Mouse (Mus musculus) kidney, postnatal 0 days (tissue): ENCODE measurements around the gene Chadl. TPM values are rescaled to one million over a fixed set of nuclear protein-coding genes. Genes with fewer than 3 reads are reported as not detected.
A peak's percentile ranks its signal among the peaks of the same experiment; 100 is the strongest.

Source experiments
- ATAC-seq: fragments of 200-750 bp; cut with Nextera tagmentation; replicated peaks from 2 replicates; pipeline ENCODE4 v1.8.0; 2017; ENCODE audit warnings: low read depth, moderate number of reproducible peaks, moderate TSS enrichment, moderate library complexity; ENCODE audit not compliant: low FRiP score
- DNase-seq: peaks from one replicate; pipeline ENCODE4 v3.0.0-alpha.2; 2016; ENCODE audit warnings: low spot score
- H3K27ac ChIP-seq: fragments of 300-500 bp; sonication (generic); 2 replicates; pipeline ENCODE4 v1.5.1; 2014; ENCODE audit warnings: mild to moderate bottlenecking
- H3K27me3 ChIP-seq: fragments of 300-500 bp; sonication (generic); 2 replicates; pipeline ENCODE4 v1.6.1; 2014; ENCODE audit warnings: low read length, mixed read lengths; ENCODE audit not compliant: insufficient read depth
- H3K36me3 ChIP-seq: fragments of 300-500 bp; sonication (generic); 2 replicates; pipeline ENCODE4 v1.6.1; 2014; ENCODE audit warnings: low read length, mixed read lengths; ENCODE audit not compliant: insufficient read depth
- H3K4me1 ChIP-seq: fragments of 300-500 bp; sonication (generic); replicated peaks from 2 replicates; pipeline ENCODE4 v1.6.1; 2014; ENCODE audit warnings: antibody characterized with exemption, low read length, mixed read lengths; ENCODE audit not compliant: insufficient read depth
- H3K4me2 ChIP-seq: fragments of 300-500 bp; sonication (generic); 2 replicates; pipeline ENCODE4 v1.6.1; 2014; ENCODE audit warnings: mild to moderate bottlenecking, low read length, moderate library complexity, mixed read lengths
- H3K4me3 ChIP-seq: fragments of 300-500 bp; sonication (generic); replicated peaks from 2 replicates; pipeline ENCODE4 v1.5.1; 2014; ENCODE audit warnings: low read depth, low read length
- H3K9ac ChIP-seq: fragments of 300-500 bp; sonication (generic); 2 replicates; pipeline ENCODE4 v1.6.1; 2014; ENCODE audit warnings: low read depth, low read length
- H3K9me3 ChIP-seq: fragments of 300-500 bp; sonication (generic); replicated peaks from 2 replicates; pipeline ENCODE4 v1.6.1; 2016; ENCODE audit warnings: low read length, inconsistent platforms, mixed read lengths
- CTCF ChIP-seq: IDR thresholded peaks from 2 replicates; pipeline ENCODE4 v1.5.1; 2016; ENCODE audit warnings: antibody characterized with exemption, low read depth, mild to moderate bottlenecking, moderate library complexity
- WGBS: fragments of 180-500 bp; shearing (Covaris S2); extraction: QIAGEN DNeasy Blood & Tissue Kit; methylation state at CpG from one replicate; pipeline ENCODE4 v1.1.7; 2014; 5-methylcytosine and 5-hydroxymethylcytosine counted together
- polyA plus RNA-seq: library from polyadenylated mRNA; unstranded; fragments of >200 nt; fragmentation: Nextera tagmentation; extraction: Ambion mirVana; gene quantifications from 2 replicates; pipeline ENCODE4 v1.2.1, GENCODE M21; 2015

Chadl gene
- polyA plus RNA-seq, 1 experiment from 2014 or later = 6.4 TPM

DNA sequence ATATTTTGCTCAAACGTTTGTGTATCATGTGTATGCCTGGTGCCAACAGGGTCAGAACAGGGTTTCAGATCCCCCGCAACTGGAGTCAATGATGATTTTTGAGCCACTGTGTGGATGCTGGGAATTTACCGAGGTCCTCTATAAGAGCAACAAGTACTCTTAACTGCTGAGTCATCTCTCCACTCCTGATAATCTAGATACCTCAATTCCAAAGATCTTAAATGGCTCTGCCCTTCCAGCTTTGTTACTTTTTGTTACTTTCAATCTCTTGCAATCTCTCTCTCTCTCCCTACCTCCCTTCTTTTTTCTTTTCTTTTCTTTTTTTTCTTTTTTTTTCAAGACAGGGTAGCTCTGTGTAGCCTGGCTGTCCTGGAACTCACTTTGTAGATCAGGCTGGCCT is 38.0 kb upstream of the Chadl start:
- no peaks in the 10 kb centered on the region for H3K4me1 ChIP-seq
- H3K36me3 ChIP-seq = no peaks in the 10 kb centered on the region
- no peak for ATAC-seq
- H3K4me2 ChIP-seq = no peak overlapping the region
- no peak for TF ChIP-seq CTCF
- H3K4me3 ChIP-seq = no peak overlapping the region
- H3K27ac ChIP-seq = no peak overlapping the region
- no peak for DNase-seq
- H3K9ac ChIP-seq = no peak overlapping the region
- no peaks in the 10 kb centered on the region for H3K27me3 ChIP-seq
- WGBS = 51% methylated on average over 3 of the region's 3 CpGs
- no peaks in the 10 kb centered on the region for H3K9me3 ChIP-seq

DNA sequence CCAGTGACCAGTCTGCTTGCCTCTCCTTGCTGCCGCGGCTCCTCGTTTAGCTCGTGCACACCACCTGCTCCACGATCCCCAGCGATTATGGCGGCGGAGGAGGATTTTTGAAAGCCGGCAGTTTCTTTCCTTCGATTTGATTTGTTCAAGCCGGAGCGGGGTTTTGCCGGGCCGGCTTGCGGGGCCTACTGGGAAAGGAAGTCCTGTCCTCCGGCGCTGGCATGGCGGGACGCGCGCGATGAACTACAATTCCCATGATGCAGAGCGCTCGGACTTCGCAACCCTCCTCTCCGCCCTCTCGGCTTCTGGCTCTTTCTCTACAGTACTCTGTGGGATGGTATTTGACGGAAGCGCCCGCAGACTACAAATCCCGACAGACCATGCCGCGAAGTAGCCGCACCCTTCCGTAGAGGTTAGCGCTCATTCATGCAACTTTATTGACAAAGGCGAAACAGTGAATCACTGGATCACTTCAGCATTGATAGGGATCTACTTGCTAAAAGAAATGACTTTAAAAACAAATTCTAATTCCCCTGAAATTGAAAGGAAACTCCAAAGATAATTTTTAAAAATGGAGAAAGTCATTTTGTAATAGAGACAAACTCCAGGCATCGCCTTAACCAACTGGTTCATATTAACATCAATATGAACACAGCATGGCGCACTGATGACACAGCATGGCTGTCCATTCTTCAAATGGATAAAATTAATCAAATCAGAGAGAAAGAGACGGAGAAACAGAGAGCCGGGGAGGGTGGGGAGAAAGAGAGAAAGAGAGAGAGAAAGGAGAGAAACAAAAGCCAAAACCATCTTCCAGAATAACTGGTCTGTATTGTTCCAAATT is 32.9 kb upstream of the Chadl start:
- Histone ChIP-seq H3K4me1 (peaks cover 6% of the 10 kb centered on the region; the same call in 1 of the 2 replicates), H3K9me3 (no peaks in the 10 kb centered on the region), H3K4me2 (peak overlapping the region; percentile 98), H3K27ac (peak overlapping the region; percentile 57), H3K9ac (peak overlapping the region; percentile 84), H3K27me3 (no peaks in the 10 kb centered on the region), H3K36me3 (no peaks in the 10 kb centered on the region), H3K4me3 (peak overlapping the region; percentile 94)
- DNase-seq (peak; percentile 100), ATAC-seq (peak; percentile 99)
- WGBS = 5% methylated on average over 41 of the region's 41 CpGs
- TF ChIP-seq CTCF = no peak

DNA sequence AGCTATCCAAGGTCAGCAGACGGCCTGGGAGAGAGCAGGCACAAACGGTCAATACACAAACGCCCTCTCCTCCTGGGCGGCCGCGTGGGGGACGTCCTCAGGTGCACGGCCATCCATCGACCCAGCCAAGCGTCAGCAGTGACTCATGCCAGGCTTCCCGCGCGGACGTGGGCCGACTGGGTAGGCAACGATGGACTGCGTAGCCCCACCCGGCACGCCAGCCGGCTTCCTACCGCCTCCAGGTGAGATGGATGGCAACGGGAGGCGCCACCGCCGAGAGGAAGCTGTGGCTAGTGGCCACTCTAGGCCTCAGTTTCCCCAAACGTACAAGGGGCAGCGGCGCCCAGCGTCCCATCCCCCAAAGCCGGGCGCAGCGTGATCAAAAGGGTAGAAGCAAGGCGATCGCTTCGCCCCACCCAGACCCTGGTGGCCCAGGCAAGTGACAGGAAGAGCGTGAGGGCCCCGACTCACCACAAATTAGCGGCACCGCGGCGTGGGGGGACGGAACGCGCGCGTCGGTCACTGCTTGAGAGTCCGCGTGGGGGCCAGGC is 32.2 kb upstream of the Chadl start:
- Histone ChIP-seq H3K27me3 (no peaks in the 10 kb centered on the region), H3K4me1 (peaks cover 6% of the 10 kb centered on the region; the same call in 1 of the 2 replicates), H3K9me3 (no peaks in the 10 kb centered on the region), H3K36me3 (no peaks in the 10 kb centered on the region), H3K27ac (peak overlapping the region; percentile 57), H3K9ac (peak overlapping the region; percentile 84), H3K4me2 (peak overlapping the region; percentile 98), H3K4me3 (peak overlapping the region; percentile 94)
- TF ChIP-seq CTCF = no peak
- under 1% methylated on average over 49 of the region's 49 CpGs for whole genome bisulfite sequencing
- DNase-seq (peak; percentile 10), ATAC-seq (peak; percentile 29)

DNA sequence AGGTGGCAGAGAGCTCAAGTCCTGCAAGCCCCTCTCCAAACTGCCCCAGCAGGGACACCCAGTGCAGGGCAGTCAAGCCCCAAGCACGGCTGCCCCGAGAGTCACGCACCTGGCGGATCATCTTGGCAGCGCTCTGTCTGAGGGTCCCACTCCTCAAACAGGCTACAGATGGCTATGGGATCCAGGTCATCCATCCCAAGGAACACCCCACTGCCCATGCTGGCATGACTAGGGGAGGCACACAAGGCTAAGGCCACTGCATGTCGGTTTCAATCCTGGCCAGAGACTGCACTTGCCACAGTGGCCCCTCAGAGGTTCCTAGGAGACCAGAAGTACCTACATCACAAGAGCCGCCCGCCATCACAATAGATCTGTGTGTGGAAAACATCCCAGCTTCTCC is 28.9 kb upstream of the Chadl start:
- DNase-seq = no peak
- Histone ChIP-seq H3K9me3 (no peaks in the 10 kb centered on the region), H3K4me1 (peaks cover 6% of the 10 kb centered on the region; the same call in 1 of the 2 replicates), H3K4me2 (no peak overlapping the region), H3K9ac (no peak overlapping the region), H3K27me3 (no peaks in the 10 kb centered on the region), H3K36me3 (peaks cover 18% of the 10 kb centered on the region), H3K27ac (no peak overlapping the region), H3K4me3 (no peak overlapping the region)
- no peak for ATAC-seq
- no peak for TF ChIP-seq CTCF
- WGBS = 95% methylated on average over 8 of the region's 8 CpGs

DNA sequence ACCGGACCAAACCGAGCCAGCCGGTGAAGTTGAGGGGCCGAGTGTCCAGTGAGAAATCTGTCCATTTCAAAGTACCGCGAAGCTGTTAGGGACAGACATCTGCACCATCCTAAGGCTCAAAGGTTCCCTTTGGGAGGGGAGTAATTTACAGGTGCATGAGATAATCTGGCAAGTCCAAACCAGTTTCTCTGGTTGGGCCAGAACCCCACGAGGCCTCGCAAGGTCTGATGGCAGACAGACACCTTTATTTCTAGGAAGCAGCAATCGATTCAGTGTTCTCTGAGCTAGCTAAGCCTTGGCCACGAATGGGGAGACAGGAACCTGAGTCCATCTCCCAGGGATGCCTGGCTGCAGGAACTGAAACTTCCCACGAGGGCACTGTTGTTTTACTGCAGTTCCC is 26.6 kb upstream of the Chadl start:
- ATAC-seq (no peak), DNase-seq (no peak)
- H3K4me2 ChIP-seq = no peak overlapping the region
- no peak for TF ChIP-seq CTCF
- WGBS = 87% methylated on average over 11 of the region's 11 CpGs
- H3K36me3 ChIP-seq = peaks cover 33% of the 10 kb centered on the region
- H3K4me3 ChIP-seq = no peak overlapping the region
- no peaks in the 10 kb centered on the region for H3K9me3 ChIP-seq
- H3K27me3 ChIP-seq = no peaks in the 10 kb centered on the region
- H3K27ac ChIP-seq = no peak overlapping the region
- H3K9ac ChIP-seq = no peak overlapping the region
- peaks cover 5% of the 10 kb centered on the region; the same call in 1 of the 2 replicates for H3K4me1 ChIP-seq

DNA sequence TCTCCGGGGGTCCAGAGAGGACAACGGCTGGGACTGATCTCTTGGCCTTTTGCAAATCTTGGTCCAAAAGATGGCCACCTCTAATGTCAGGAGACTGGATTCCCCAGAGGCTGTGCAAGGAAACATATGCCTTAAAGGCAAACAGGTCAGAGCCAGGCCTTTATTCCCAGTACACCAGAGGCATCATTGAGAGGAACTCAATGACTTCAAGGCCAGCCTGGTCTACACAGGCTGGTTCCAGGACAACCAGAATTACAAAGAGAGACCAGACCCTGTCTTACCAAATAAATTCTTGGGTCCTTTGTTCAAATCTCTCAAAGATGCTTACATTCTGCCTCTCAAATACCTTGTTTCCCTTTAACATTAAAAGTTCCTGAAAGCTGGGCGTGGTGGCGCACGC is 25.3 kb upstream of the Chadl start:
- no peak for TF ChIP-seq CTCF
- H3K9ac ChIP-seq = no peak overlapping the region
- H3K4me2 ChIP-seq = no peak overlapping the region
- WGBS = 96% methylated on average over 5 of the region's 5 CpGs
- H3K36me3 ChIP-seq = peaks cover 44% of the 10 kb centered on the region
- no peaks in the 10 kb centered on the region for H3K9me3 ChIP-seq
- no peaks in the 10 kb centered on the region for H3K4me1 ChIP-seq
- H3K27ac ChIP-seq = no peak overlapping the region
- DNase-seq = no peak
- ATAC-seq = no peak
- no peak overlapping the region for H3K4me3 ChIP-seq
- no peaks in the 10 kb centered on the region for H3K27me3 ChIP-seq
